Mouse (Mus musculus): ENCODE data around the gene Spata48.

DNA sequence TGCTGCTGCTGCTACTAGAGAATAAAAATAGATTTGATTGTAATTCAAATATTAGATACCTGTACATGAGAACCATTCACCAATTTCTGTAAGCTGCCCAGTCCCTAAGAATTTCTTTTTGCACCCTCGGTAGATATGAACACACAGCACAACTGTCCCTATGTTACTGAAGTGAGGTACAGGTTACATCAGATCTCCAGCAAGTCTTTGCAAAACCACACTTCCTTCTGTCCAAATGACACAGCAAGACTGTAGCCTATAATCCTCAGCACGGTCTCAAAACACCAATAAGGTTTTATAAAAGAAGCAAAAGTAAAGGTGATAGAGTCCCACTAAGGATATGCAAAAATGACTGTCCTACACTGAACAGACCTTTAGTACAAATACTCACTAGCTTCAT lies 44.5 kb upstream of the Spata48 start:
- TF ChIP-seq CTCF (IDR thresholded peaks at IDR 0.05; ENCODE audit: low read depth) (no peak), EP300 (IDR thresholded peaks at IDR 0.05; ENCODE audit: low read depth) (no peak)
